Mouse (Mus musculus) gastrocnemius, postnatal 10 days (tissue): Measurements from ENCODE around the gene Fbxw10. TPM values are rescaled to one million over a fixed set of nuclear protein-coding genes. Genes with fewer than 3 reads are reported as not detected.

Source experiments
- DNase-seq: peaks from one replicate; pipeline ENCODE4 v3.0.0; 2021; ENCODE audit warnings: mixed read lengths
- total RNA-seq, 2 experiments: library from RNA; stranded (reverse); gene quantifications; 2 replicates each; pipeline ENCODE4 v1.2.3; 2021

The Fbxw10 gene
- total RNA-seq, 2 experiments from 2014 or later: 0.23 to 0.68 TPM

GRCm38 (mm10) chr11:62844562-62844961, 2.3 kb upstream of the Fbxw10 start:
- DNase-seq: no peak

- DNase-seq: no peak
Observed at GRCm38 (mm10) chr11:62845730-62846129, 1.1 kb upstream of the Fbxw10 start.

DNA sequence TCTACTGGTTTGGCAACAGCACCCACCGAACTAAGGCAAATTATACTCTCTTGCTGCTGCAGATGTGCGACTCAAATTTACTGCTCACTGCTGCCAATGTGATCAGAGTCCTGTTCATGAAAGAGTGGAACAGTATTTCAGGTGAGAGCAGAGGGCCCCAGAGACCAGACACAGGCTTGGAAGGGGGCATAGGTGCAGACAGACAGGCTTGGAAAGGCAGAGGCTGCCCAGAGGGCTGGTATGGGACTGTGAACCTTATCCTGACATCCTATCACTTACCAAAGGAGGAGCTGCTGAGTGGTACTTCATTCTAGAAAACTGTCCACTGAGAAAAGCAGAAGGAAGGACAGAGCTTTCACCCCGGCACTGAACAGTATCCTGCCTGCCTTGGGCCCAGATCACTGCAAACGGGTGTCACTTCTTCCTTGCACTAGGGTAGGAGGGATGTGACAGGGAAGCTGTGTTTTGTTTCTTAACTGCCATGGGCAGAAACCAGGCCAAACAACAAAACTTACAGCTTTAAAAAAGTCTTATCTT, 854 bp downstream of the Fbxw10 start:
- no peak for DNase-seq

DNA sequence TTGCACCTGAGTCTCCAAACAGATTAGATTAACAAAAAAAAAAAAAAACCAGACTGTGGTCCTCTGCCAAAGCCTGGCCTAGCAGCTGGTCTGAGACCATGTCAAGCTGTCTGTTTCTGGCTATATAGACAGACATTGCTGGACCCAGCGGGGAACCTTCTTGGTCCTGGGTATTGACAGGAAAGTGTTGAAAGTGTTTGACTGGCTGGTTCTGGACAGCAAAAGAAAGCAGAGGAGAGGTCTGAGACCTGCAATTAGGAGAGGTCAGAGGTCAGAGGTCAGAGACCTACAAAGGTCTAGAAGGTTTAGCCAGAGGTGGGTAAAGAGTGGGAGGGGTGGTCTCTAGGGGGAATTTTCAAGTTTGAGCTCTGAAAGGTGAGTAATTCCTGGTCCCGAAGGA, 1.4 kb downstream of the Fbxw10 start:
- no peak for DNase-seq

GRCm38 (mm10) chr11:62851199-62851598, 4.3 kb downstream of the Fbxw10 start:
- DNase-seq: no peak

DNA sequence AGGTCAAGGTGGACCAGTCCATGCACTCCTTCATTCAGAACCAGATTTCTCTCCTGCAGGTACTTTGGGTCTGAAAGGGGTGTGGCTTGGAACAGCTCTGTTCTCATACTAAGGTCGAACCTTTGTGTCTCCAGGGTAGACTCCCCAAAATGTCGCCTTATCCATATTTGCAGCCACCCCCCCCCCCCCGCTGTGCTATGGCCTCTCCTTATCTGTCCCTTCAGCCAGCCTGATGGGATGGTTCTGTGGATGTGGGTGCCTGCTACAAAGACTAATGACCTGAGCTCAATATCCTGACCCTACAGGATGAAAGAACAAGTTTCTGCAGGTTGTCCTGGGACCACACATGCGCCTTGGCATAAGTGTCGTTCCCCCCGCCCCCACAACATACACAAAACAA, 6.5 kb downstream of the Fbxw10 start:
- no peak for DNase-seq

- no peak for DNase-seq
Observed at GRCm38 (mm10) chr11:62865562-62865961, 18.7 kb downstream of the Fbxw10 start.

DNA sequence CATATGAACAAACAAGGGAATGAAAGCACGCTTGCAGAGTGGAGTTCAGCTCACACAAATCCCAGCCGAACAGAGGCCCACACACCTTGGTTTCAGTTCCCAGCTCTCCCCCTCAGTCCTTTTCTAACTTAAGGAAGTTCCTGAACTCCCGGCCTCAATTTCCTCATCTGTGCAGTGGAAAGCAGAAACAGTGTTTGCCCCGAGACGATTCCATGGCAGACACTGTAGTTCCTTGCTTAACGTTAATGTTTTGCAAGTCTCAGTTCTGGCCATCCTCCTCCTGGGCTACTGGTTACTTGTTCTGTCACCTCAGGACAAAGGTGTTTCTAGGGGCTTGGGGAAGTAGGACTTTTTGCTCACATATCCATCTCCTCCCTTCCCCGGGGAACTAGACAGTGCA, 19.8 kb downstream of the Fbxw10 start:
- DNase-seq: no peak

DNA sequence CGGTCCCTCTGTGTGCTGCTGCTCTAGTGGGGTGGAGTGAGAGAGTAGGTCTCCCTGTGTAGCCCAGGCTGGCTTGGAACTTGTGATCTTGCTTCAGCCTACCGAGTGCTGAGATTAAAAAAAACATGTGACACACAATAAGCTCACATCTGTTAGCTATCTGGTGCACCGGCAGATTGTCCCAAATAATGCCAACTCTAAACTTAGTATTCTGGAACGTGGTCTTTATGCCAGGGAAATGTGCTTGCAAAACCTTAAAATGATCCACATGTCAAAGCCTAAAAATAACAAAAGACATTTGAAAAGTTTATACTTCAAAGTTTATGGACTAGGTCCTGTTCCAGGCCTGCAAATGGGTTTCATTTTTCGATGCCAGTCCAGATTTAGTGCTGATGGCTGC, 22.3 kb downstream of the Fbxw10 start:
- no peak for DNase-seq

DNA sequence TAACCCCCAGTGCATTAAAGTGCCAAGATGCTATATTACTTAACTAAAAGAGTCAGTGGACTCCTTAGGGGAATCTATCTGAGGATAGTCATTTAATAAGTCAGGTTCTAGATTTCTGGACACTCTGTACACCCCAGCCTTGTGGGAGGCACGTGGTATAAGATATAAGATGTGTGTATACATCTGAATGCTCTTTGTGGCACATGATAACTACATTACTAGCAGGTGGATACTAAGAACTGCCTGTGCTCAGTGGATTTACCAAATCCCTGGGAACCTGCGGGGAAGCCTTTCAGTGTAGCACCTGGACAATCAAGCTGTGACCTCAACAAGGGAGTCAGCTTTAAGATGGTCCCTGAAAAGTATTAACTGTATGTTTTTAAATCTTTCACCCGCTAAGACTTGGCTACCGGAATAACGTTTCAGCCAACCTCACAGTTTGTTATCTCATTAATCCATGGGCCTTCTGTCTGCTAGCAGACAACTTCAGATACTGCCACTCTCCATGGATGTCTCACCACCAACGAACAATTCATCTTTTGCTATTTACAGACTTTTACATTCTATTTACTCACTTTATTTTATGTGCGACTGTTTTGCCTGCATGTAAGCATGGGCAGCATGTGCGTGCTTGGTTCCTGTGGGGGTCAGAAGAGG, 23.0 kb downstream of the Fbxw10 start:
- no peak for DNase-seq

GRCm38 (mm10) chr11:62873479-62873878, 26.6 kb downstream of the Fbxw10 start:
- DNase-seq: no peak

GRCm38 (mm10) chr11:62875696-62876095, 28.8 kb downstream of the Fbxw10 start:
- no peak for DNase-seq

DNA sequence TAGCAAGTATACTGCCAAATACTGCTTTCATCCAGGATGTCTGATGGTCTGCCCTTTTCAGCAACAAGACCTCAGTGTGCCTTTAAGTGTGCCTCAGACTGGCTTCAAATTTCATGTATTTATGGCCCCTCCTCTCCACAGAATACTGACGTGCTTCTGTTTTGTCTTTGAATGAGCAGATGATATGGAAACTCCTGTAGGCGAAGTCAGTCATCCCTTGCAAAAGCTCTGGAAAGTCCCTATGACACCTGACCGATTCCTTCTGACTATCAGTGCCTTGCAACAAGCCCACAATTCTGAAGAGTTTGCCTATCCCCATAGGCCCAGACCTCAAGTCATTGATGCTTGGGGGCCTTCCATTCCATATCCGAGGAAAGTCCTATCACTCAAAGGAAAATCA, 29.6 kb downstream of the Fbxw10 start:
- DNase-seq: no peak

GRCm38 (mm10) chr11:62877391-62877790, 30.5 kb downstream of the Fbxw10 start:
- DNase-seq: no peak

DNA sequence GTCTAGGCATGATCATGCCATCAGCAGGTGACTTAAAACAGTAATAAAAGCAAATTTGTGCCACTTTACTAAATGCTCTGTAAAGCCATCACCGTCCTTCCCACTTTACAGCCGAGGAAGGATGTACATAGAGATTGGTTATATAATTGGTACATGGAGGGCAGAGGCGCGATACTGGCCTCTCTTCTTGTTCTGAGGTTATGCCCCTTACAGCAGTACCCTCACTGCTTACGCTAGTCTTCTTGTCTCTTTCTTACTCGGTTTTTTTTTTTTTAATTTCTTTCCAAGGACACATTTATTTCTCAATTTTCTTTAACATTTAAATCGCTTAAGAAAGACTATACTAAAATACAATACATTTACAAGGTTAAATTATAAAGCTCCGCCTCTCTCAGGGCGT, 31.9 kb downstream of the Fbxw10 start:
- DNase-seq: no peak

DNA sequence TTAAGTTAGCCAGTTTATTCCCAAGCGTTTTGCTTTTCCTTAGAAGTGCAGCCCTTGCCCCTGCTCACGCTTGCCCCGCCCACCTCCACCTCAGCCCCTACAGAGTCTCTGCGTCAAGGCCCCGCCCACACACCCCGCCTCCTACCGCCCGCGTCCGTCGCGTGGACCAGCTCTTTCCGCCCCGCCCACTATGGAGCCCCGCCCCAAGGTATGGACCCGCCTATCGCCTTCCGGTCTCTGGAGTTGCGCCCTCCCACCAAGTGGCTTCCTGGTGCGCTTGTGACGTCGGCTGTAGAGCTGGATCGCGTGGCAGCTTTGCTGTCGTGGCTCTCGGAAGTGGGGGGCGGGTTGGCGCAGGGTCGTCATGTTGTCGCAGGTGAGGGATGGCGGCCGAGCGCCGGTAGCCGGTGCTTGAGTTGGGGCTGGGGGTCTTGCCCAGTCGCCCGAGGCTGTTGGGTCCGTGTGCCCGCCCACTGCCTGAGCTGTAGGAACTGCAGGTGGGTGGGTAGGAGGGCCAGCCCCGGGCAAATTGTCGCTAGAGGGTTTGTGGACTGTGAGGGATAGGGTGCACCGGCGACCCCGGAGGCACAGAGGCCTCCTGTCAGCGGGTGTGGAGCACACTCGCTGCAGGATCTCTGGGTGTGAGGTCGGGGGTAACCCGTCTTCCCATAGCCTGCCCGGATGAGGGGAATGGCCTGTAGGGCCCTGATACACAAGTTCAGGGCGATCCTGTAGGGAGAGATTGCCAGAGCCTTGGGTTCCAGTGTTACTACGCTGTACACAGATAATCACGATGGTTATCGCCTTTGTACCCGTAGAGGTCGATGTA, 32.6 kb downstream of the Fbxw10 start, which contains the start of gene Tvp23b:
Gene Tvp23b, plus strand, starts transcription at position 236 of the 829 bp plus-strand sequence.
- DNase-seq: peak; percentile 100

DNA sequence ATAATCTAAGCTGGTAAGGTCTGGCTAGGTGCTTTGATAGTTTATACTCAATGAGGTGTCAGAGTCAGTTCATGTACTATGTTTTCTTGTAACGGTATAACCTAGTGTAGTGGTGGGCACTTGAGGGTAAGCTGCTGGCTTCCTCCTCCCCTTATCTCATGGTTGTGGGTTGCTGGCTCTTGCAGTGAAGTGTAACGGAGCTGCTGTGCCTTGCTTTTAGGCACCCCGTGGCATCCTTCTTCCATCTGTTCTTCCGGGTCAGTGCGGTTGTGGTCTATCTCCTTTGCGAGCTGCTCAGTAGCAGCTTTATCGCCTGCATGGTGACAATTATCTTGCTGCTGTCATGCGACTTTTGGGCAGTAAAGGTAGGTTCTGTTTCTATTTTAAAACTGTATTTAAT, 36.5 kb downstream of the Fbxw10 start:
- no peak for DNase-seq

GRCm38 (mm10) chr11:62885323-62885722, 38.5 kb downstream of the Fbxw10 start:
- no peak for DNase-seq

- DNase-seq: no peak
Observed at GRCm38 (mm10) chr11:62890796-62891195, 43.9 kb downstream of the Fbxw10 start.

GRCm38 (mm10) chr11:62891763-62892162, 44.9 kb downstream of the Fbxw10 start:
- no peak for DNase-seq

DNA sequence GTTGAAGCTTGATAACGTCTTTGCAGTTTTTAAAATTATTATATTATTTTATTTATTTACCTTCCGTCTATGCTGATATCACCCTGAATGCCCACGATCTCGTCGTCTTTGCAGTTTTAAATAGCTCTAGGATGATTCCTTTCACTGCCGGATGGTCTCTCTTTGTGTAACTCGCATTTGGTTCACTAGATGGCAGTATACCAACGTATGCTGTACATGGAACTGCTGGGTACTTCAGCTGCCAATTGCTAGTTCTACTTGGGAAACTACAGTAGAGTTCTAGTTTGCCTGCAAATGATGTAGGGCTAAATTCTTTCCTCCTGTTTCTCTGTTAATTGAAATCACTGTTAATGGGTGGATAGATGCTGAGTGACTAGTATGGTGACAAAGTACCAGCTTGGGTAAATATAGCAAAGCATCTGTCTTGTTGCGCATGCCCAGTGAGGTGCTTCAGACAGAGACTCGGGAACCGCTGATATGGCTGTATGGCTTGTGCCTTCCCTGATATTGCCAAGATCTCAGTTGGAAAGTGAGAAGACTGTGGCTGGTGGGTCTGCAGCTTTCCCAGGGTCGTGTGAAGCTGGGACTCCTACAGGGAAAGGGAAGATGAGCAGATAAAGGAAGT, 54.9 kb downstream of the Fbxw10 start:
- DNase-seq: peak; percentile 29

DNA sequence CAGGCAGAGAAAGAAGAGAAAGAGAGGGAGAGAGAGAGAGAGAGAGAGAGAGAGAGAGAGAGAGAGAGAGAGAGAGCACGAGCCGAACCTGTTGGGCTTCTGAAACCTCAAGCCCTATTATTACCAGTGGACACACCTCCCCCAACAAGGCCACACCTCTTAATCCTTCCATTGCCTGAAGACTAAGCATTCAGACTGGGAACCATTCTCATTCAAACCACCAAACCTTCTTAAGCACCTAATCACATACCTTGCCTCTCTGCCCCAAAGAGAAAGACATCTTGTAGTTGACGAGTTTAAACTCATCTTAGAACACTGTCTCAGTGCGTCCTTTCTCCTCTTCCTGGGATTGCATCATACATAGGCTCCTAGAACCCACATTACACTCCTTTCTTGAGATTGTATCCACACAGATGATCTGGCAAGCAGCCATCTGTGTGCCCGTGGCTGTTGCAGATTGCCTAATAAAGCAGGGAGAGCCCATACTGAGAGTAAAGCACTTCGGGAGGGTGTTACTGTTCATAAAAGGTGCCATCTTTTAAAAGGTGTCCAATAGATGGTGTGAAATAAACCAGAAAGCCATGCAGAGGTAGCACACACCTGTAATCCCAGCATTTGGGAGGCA, 57.1 kb downstream of the Fbxw10 start:
- no peak for DNase-seq
